Mouse (Mus musculus): ENCODE results near the gene Tlk2.

The Tlk2 gene

DNA sequence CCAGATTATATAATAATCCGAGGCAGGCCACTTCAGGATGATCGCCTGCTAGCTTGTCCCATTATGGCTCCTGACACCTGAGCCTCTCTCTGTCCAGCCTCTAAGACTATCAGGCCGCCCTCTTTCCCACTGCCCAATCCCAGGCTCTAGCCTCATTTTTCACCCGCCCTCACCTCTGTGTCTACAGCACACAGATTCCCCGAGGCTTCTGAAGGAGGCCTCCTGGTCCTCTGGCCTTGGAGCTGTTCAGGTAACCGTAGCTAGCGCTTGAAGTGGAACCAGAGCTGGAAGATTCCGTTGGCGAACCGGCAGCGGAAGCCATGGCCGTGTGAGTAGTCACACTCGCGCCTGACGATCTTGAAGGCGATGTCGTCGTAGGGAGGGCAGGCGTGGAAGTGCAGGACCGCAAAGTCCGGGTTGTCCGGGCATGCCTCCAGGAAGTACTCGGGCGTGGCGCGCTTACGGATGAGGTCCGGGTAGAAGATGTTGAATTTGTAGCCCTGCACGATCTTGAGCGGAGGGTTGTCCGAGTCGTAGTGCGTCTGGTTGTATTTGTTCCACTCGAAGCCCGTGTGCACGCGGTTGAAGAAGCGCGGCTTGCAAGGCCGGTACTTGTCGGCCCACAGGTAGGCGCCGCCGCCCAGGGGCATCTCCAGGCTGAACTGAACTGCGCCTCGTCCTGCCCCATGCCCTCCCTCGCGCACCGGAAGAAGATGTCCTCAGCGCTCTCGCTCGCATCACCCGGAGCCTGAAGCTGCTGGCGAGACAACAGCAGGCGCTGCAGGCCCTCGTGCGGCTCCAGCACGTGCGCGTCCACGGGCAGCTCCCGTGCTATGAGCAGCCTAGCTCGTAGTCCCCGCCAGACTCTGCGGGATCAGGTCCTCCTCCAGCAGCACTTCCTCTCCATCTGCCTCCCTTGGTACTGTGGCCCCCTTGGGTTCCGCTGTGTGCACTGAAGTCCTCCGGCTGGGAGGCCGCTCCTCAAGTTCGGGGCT is 13.8 kb upstream of the Tlk2 start:
- DNase-seq = no peak

DNA sequence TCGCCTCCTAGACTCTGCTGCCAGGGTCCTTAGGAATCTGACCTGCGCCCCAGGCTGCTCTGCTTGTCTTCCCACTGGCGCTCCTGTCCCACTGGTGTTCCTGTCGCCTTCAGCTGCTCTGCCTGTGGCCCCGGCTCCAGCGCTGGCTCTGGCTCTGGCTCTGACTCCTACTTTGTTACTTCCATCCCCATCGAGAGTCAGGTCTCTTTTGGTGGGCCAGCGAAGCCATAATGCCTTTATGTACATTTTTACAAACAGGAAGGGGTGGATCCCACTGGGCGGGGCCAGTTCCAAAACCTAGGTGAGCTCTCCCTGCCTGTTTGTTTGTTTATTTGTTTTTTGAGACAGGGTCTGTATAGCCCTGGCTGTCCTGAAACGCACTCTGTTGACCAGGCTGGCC is 11.8 kb upstream of the Tlk2 start:
- DNase-seq = no peak

DNA sequence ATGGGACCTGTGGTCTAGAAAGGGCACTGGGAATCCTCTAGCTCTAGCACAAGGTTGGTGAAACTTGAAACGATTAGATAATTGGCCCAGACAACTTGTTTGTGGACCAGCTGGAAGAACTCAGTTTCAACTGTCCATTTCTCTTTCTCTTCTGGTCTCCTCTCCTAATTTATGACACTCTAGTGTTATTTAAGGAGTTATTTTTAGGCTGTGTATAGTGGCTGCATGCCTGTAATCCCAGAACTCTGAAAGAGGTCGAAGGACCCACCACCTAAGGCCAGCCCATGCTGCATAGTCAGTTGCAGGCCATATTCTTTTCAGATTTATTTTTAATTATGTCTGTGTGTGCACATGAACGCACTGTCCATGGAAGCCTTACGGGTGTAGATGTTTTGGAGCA is 916 bp downstream of the Tlk2 start:
- no peak for DNase-seq

- DNase-seq = peak; percentile 58
Measured at GRCm38 (mm10) chr11:105180471-105181091, 2.0 kb downstream of the Tlk2 start.

DNA sequence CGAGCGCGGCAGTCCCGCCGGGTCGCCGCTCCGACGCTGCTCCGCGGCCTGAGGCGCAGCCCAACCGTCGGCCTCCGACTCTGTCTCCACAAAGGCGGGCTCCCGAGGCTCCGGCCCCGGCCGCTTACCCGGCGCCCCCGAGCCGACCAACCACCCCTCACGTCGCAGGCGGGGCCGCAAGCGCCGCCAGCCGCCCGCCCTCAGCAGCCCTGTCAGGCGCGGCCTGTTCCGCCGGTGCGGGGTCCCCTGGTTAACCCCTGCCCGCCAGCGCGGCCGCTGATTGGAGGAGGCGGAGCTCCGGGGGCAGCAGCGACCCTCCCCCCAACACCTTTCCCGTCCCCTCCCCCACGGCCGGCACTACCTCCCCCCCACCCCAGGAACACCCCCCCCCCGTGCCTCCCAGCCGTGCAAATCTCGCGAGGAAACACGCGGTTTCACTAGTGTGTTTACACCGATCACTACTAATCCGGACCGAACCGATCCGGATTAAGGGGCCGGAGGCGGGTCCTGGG is 2.6 kb downstream of the Tlk2 start:
- DNase-seq = peak; percentile 89

DNA sequence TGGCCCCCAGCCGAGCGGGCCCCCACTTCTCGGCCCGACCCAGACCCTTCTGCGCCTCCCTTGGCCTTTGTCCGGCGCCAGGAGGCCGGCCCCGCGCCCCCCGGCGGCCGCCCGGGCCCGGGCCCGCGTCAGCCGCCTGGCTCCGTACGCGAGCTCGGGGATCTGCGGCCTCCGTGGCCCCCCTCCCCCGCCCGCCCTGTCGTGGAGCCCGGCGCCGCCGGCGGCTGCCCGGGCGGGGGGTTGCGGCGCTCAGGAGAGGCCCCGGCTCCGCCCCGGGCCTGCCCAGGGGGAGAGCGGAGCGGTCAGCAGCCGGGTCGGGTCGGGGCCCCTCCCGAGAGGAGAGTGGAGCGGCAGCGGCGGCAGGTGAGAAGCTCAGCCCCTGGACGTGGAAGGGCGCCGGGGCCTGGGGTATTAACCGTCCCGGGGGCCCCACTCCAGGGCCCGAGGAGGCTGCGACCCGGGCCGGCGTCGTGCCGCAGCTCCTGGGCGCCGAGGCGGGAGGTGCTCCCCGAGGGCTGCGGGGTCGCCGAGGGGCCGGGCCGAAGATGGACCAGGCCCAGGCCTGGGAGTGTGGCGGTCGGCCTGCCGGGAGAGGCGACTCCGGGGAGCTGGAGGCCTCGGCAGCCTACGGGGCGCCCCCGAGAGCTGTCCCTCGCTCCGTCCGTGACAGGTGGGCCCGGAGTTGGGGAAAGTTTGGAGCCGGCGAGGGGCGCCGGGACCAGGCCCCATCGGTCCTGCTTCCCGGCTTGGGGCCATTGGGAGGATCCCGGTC is 3.3 kb downstream of the Tlk2 start:
- peak; percentile 73 for DNase-seq

DNA sequence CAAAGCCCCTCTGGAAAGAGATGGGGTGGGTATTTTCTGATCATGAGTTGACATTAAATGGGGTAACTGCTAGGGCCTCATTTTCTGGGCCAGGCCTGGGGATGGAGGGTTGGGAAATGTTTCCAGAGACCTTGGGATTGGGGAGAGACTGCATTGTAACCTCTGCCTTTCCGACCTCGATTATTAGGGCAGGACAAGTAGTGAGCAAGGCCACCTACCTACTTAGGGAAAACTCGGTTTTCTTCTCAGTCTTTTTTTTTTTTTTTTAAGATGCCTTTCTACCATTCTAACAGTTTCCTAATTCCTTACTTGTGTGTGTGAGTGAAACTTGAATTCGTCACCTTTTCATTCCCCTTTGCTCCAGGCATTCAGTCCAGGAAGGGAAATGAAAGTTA is 3.9 kb downstream of the Tlk2 start:
- no peak for DNase-seq

DNA sequence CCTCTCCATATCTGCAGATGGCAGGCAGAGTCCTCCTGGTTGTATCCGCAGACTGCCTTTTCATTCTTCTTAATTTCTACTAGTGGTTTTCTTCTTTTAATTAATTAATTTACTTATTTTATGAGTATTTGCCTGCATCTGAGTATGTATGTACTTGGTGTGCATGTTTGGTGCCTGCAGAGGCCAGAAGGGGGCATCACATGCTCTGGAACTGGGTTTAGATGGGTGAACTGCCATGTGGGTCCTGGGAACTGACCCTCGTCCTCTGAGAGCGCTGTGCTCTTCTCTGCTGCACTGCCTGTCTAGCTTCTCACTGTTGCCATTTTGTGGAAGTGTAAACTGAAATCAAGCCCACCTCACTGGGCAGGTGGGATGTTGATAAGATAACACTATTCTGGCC is 6.1 kb downstream of the Tlk2 start:
- DNase-seq = no peak

- DNase-seq = no peak
Measured at GRCm38 (mm10) chr11:105192186-105192585, 13.6 kb downstream of the Tlk2 start.

- no peak for DNase-seq
Measured at GRCm38 (mm10) chr11:105196893-105197662, 18.5 kb downstream of the Tlk2 start.

- no peak for DNase-seq
Measured at GRCm38 (mm10) chr11:105202403-105202802, 23.8 kb downstream of the Tlk2 start.

- DNase-seq = no peak
Measured at GRCm38 (mm10) chr11:105210007-105210406, 31.4 kb downstream of the Tlk2 start.

DNA sequence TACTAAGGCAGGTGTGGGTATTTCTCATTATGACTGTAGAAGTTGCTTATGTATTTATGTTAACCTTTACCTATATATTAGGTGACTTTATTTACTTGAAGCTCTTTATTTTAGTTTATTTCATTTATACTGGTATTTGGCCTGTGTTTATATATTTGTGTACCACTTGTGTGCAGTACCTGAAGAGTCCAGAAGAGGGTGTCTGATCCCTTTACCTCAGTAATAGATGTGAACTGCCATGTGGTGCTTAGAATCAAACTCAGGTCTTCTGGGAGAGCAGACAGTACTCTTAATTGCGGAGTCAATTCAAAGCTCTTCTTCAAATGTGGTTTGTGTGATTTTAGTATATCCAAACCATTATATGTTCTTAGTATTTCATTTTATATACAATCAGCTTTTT is 35.6 kb downstream of the Tlk2 start:
- no peak for DNase-seq

DNA sequence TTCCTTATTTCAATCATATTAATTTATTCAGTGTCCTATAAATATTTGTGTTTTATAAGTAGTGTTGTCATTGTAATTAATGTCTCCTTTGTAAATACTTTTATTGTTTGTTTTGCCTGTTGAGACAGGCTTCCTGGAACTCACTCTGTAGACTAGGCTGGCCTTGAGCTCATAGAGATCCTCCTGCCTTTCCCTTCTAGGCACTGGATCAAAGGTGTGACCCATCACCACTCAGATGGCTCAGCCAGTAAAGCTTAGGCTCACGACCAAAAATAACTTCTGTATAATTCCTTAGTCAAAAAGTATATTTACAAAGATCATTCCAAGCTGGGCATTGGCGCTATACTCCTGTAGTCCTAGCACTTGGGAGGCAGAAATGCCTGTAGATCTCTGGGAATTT is 39.2 kb downstream of the Tlk2 start:
- DNase-seq = no peak

- DNase-seq = peak; percentile 8
Measured at GRCm38 (mm10) chr11:105234501-105234900, 55.9 kb downstream of the Tlk2 start.

DNA sequence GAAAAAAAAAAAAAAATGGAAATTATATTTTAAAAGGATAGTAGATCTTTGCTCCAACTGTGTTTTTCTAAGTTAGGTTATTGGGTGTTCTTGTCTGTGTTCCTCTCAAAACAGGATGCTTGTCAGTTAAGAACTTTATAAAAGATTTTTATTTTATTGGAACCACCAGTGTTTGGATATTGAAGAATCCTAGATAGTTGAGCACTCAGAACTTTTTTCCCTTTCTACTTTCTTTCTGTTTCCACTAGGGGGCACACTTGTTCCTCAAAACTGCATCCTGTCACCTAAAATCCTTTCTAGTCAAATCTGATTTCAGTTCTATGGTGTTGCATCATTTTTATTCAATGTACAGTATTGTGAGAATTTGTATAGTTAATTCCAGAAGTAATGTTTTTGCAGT is 62.4 kb downstream of the Tlk2 start:
- no peak for DNase-seq

GRCm38 (mm10) chr11:105246369-105246768 is 67.8 kb downstream of the Tlk2 start:
- no peak for DNase-seq

GRCm38 (mm10) chr11:105246785-105247184 is 68.2 kb downstream of the Tlk2 start:
- DNase-seq = no peak

- DNase-seq = no peak
Measured at GRCm38 (mm10) chr11:105247321-105247720, 68.7 kb downstream of the Tlk2 start.

GRCm38 (mm10) chr11:105259733-105260132 is 81.1 kb downstream of the Tlk2 start:
- DNase-seq = no peak

DNA sequence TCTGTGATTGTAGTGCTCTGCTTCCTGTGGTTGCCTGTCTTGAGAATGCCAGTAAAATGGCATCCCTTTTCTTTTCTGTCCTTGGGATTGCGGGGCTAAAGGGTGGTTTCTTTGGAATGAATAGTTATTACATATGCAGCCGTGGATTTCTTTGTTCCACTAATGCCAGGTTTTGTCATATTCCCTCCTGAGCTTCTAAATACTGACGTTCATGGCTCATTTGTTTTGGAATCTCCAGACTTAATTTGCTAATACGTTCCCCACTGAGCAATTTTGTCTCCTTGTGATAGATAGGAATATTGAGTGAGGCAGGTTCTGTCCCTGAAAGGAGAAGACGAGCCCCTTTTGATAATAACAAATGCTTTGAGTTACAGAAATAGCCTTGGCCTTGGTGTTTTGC is 82.5 kb downstream of the Tlk2 start:
- no peak for DNase-seq

- no peak for DNase-seq
Measured at GRCm38 (mm10) chr11:105261601-105262351, 83.2 kb downstream of the Tlk2 start.
